Mouse (Mus musculus): ENCODE measurements around the gene Lmo7.

DNA sequence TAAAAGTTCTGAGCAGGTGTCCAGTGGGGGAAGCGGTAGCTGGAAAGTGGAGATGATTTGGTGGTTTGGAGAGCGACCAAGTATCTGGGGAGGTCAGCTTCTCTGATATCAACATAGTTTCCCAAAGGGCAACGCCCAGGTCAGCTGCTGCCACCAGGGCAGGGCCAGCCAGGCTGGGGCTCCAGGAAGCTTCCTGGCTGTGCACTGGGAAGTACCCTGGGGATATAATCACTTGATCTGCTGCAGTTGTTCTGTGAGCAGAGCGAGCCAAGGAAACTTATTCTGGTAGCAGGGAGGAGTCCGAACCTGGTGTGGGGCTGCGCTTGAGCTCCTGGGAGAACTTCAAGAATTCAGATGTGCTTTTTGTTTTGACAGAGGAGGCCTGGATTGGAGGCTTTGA lies 139.4 kb downstream of the Lmo7 start:
- no peak for TF ChIP-seq CTCF (IDR thresholded peaks at IDR 0.05; ENCODE audit: insufficient read depth, low read length)
- TF ChIP-seq POLR2A (IDR thresholded peaks at IDR 0.05; ENCODE audit: borderline replicate concordance, extremely low read depth, low read depth, low read length), result 0 out of 2 replicates have a peak, but pooled peaks have one; percentile 12
